Mouse (Mus musculus) heart, embryonic 13.5 days (tissue): ENCODE data around the gene Specc1. TPM values are rescaled to one million over a fixed set of nuclear protein-coding genes. Genes with fewer than 3 reads are reported as not detected.
A peak's percentile ranks its signal among the peaks of the same experiment; 100 is the strongest.

Source experiments
- ATAC-seq: fragments of 200-750 bp; cut with Nextera tagmentation; 2 replicates; pipeline ENCODE4 v1.8.0; 2017; ENCODE audit warnings: moderate TSS enrichment; ENCODE audit not compliant: insufficient number of reproducible peaks, low FRiP score, low TSS enrichment; ENCODE audit errors: extremely low read depth
- H3K27ac ChIP-seq: fragments of 300-500 bp; sonication (generic); replicated peaks from 2 replicates; pipeline ENCODE4 v1.5.1; 2015; ENCODE audit warnings: moderate library complexity, mild to moderate bottlenecking, inconsistent platforms
- H3K27me3 ChIP-seq: fragments of 300-500 bp; sonication (generic); replicated peaks from 2 replicates; pipeline ENCODE4 v1.6.1; 2015; ENCODE audit warnings: mild to moderate bottlenecking, inconsistent platforms
- H3K36me3 ChIP-seq: fragments of 300-500 bp; sonication (generic); 2 replicates; pipeline ENCODE4 v1.6.1; 2015; ENCODE audit warnings: mild to moderate bottlenecking, inconsistent platforms
- H3K4me1 ChIP-seq: fragments of 300-500 bp; sonication (generic); 2 replicates; pipeline ENCODE4 v1.6.1; 2015; ENCODE audit warnings: inconsistent platforms
- H3K4me2 ChIP-seq: fragments of 300-500 bp; sonication (generic); 2 replicates; pipeline ENCODE4 v1.6.1; 2015; ENCODE audit warnings: inconsistent platforms, mild to moderate bottlenecking, moderate library complexity
- H3K4me3 ChIP-seq: fragments of 300-500 bp; sonication (generic); 2 replicates; pipeline ENCODE4 v1.5.1; 2015; ENCODE audit warnings: moderate library complexity, mild to moderate bottlenecking, inconsistent platforms
- H3K9ac ChIP-seq: fragments of 300-500 bp; sonication (generic); 2 replicates; pipeline ENCODE4 v1.6.1; 2015; ENCODE audit warnings: inconsistent platforms, mild to moderate bottlenecking, moderate library complexity
- H3K9me3 ChIP-seq: fragments of 300-500 bp; sonication (generic); 2 replicates; pipeline ENCODE4 v1.6.1; 2016; ENCODE audit warnings: inconsistent platforms
- WGBS: fragments of 180-500 bp; shearing (Covaris S2); methylation state at CpG from one replicate; pipeline ENCODE4 v1.1.7; 2015; ENCODE audit warnings: mixed read lengths; 5-methylcytosine and 5-hydroxymethylcytosine counted together
- polyA plus RNA-seq: library from polyadenylated mRNA; unstranded; fragments of >200 nt; fragmentation: Nextera tagmentation; extraction: Ambion mirVana; gene quantifications from 2 replicates; pipeline ENCODE4 v1.2.1, GENCODE M21; 2015

Specc1 gene
- polyA plus RNA-seq, 1 experiment from 2014 or later, result 13.1 TPM

DNA sequence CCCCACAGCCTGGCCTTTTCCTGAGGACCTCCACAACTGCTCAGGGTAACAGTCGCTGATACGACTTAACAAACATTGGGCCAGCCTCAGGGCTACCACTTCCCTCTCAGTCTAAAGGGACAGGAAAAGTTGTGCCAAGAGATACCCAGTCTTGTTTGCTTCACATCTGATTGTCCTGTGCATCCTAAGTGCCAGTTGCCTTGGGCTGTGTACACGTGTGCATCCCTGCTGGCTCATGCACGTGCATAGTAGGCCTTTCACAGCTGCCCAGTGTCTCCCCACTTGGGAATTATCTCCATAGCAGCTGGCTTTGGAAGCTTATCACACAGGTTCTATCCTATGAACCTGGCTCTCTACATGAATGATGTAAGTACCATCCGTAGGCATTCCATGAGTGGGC, 266.9 kb downstream of the Specc1 start:
- no peak overlapping the region for H3K27ac ChIP-seq
- H3K4me2 ChIP-seq, result no peak overlapping the region
- no peaks in the 10 kb centered on the region for H3K27me3 ChIP-seq
- H3K36me3 ChIP-seq, result no peaks in the 10 kb centered on the region
- no peak for ATAC-seq
- WGBS, result 88% methylated on average over 5 of the region's 5 CpGs
- H3K9me3 ChIP-seq, result no peaks in the 10 kb centered on the region
- no peak overlapping the region for H3K9ac ChIP-seq
- peaks cover 38% of the 10 kb centered on the region for H3K4me1 ChIP-seq
- no peak overlapping the region for H3K4me3 ChIP-seq

DNA sequence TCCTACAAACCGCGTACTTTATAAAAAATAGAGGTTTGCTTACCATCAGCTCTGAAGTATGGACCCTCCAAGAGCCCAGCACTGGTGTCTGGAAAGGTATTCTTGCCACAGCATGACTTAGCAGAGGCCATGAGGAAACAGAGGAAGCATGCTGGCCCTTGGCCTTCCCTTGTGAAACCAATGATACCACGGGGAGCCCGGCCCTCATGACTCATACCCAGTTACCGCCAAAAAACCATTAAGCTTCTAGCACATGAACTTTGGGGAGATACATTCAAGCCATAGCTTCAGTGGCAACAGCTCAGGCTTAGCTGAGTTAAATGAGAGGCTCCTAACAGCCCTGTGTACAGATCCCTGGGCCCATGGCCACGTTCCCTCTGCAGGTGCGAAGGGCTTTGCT, 267.4 kb downstream of the Specc1 start:
- no peaks in the 10 kb centered on the region for H3K9me3 ChIP-seq
- H3K4me2 ChIP-seq, result no peak overlapping the region
- no peak overlapping the region for H3K27ac ChIP-seq
- H3K9ac ChIP-seq, result no peak overlapping the region
- no peaks in the 10 kb centered on the region for H3K36me3 ChIP-seq
- H3K4me3 ChIP-seq, result no peak overlapping the region
- ATAC-seq, result no peak
- H3K4me1 ChIP-seq, result peaks cover 38% of the 10 kb centered on the region
- WGBS, result 82% methylated on average over 7 of the region's 7 CpGs
- no peaks in the 10 kb centered on the region for H3K27me3 ChIP-seq

DNA sequence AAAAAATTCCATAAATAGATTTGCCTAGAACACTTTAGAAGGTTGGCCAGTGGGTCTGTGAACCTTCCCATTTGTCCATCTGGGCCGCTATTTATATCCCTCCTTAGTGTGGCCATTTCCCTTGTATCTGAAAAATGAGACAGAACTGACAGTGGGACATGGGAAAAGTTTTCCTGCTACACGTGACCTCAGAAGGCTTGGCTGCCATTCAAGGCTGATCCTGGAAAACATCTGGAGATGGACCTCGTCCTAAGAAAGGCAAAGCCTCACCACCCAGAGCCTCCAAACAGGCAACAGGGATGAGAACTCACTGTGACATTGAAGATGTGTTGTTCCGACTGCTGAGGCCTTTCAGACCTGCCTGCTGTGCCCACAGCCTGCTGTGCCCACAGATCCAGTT, 268.2 kb downstream of the Specc1 start:
- no peaks in the 10 kb centered on the region for H3K9me3 ChIP-seq
- no peak overlapping the region for H3K4me3 ChIP-seq
- H3K9ac ChIP-seq, result no peak overlapping the region
- H3K4me1 ChIP-seq, result peaks cover 38% of the 10 kb centered on the region
- H3K27me3 ChIP-seq, result no peaks in the 10 kb centered on the region
- ATAC-seq, result no peak
- peak overlapping the region; percentile 46 for H3K27ac ChIP-seq
- H3K4me2 ChIP-seq, result no peak overlapping the region
- H3K36me3 ChIP-seq, result no peaks in the 10 kb centered on the region
- 48% methylated on average over 4 of the region's 4 CpGs for WGBS

DNA sequence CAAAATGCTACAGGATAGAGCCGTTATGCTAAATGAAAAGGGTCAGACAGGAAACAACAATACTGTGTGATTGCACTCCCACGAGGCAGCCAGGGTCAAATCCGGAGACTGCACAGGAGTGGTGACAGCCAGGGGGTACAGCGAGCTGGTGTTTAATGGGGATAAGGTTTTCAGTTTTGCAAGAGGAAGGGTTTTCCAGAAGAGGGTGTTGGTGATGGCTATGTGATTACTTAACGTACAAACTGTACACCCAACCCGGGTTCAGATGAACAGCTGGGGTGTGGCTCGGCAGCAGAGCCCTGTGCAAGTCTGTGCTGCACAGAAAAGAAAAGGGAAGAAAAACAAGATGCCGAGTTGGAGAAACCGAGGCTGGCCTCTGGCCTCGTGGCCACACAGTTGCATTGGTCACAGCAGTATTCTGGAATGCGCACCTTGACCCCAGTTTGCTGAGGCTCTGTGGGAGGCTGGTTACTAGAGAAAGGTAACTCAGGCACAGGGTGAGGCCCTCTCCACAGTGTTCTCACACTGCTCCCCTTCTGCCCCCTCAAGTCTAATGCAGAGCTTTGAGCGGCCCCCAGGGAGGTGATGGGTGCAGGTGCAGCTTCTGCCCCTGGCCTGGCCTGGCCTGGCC, 284.2 kb downstream of the Specc1 start:
- ATAC-seq, result no peak
- H3K4me2 ChIP-seq, result no peak overlapping the region
- no peak overlapping the region for H3K9ac ChIP-seq

DNA sequence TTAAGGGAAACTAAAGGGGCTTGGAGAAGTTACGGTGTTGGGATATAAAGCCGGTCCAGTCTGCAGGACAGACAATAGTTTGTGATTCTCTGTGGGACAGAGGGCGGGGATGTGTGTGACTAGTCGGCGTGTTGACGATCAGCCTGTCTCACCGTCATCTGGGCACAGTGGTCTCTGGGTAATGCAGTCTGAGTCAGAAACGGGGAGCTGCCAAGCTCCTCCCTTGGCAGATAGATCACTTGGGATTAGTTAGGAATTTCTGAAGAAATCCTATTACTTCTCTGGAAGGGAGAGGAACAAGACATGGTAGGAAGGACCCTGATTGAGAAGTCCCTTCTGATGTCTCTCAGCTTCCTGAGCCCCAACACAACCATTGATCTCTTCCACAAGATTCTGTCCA, 287.3 kb downstream of the Specc1 start:
- no peak for ATAC-seq
- Histone ChIP-seq H3K4me1 (peaks cover 6% of the 10 kb centered on the region; the same call in 1 of the 2 replicates), H3K36me3 (no peaks in the 10 kb centered on the region), H3K27ac (no peak overlapping the region), H3K9me3 (no peaks in the 10 kb centered on the region), H3K9ac (no peak overlapping the region), H3K4me2 (no peak overlapping the region), H3K27me3 (peaks cover 18% of the 10 kb centered on the region), H3K4me3 (no peak overlapping the region)
- whole genome bisulfite sequencing, result 83% methylated on average over 8 of the region's 8 CpGs

More for the DNA sequence above, 284.2 kb downstream of the Specc1 start:
- Histone ChIP-seq H3K36me3 (no peaks in the 10 kb centered on the region), H3K9me3 (no peaks in the 10 kb centered on the region), H3K27me3 (peaks cover 5% of the 10 kb centered on the region; the same call in 1 of the 2 replicates), H3K4me1 (no peaks in the 10 kb centered on the region), H3K27ac (no peak overlapping the region), H3K4me3 (no peak overlapping the region)
- 57% methylated on average over 12 of the region's 12 CpGs for WGBS

DNA sequence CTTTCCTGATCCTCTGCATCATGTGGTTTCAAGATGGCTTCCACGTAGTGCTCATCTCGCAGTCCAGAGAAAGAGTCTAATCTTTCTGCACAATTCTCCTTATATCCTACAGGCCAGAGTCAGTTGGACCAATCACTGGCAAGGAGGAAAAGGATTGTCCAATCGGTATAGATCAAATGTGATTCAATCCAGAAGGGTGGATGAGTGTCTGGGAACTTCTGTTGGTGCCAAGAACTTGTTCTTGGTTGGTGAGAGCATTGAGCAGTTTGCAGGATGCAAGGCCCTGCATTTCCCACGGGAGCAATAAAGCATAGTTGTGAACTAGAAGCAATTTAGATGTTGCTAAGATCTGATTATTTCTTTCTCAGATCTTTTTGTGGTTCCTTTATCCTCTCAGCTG, 287.9 kb downstream of the Specc1 start:
- no peak overlapping the region for H3K27ac ChIP-seq
- H3K4me3 ChIP-seq, result no peak overlapping the region
- H3K4me2 ChIP-seq, result no peak overlapping the region
- H3K9ac ChIP-seq, result no peak overlapping the region
- H3K9me3 ChIP-seq, result no peaks in the 10 kb centered on the region
- H3K4me1 ChIP-seq, result peaks cover 11% of the 10 kb centered on the region
- H3K36me3 ChIP-seq, result no peaks in the 10 kb centered on the region
- ATAC-seq, result no peak
- peaks cover 24% of the 10 kb centered on the region for H3K27me3 ChIP-seq
- WGBS, result 81% methylated on average over 4 of the region's 4 CpGs

DNA sequence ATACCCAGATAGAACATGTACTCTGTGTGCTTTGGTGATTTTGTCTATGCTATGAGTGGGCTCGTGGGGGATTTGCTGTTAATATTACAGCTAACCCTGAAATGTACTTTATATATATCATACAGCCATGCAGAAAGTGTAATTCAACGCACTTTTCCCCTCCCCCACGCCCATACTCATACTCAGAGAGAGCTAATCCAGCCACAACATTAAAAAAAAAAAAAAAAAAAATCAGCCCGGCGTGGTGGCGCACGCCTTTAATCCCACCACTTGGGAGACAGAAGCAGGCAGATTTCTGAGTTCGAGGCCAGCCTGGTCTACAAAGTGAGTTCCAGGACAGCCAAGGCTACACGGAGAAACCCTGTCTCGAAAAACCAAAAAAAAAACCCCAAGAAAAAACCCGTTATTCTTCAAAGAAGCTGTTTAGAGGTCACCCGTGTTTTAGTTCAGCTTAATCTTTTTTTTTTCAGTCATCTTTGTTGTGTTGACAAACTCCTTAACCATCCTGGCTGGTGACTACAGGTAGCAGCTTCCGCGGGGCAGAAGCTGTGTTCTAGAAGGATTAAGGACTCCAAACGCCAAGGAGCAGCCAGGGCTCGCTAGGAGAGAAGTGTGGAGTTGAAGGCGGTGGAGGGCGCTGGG, 291.3 kb downstream of the Specc1 start:
- H3K27ac ChIP-seq, result no peak overlapping the region
- WGBS, result 37% methylated on average over 18 of the region's 18 CpGs
- H3K4me2 ChIP-seq, result peak overlapping the region; percentile 100
- H3K4me1 ChIP-seq, result peaks cover 18% of the 10 kb centered on the region
- H3K36me3 ChIP-seq, result no peaks in the 10 kb centered on the region
- ATAC-seq, result no peak
- H3K9me3 ChIP-seq, result no peaks in the 10 kb centered on the region
- peak overlapping the region; percentile 76 for H3K9ac ChIP-seq
- peaks cover 53% of the 10 kb centered on the region for H3K27me3 ChIP-seq
- peak overlapping the region; percentile 62 for H3K4me3 ChIP-seq

DNA sequence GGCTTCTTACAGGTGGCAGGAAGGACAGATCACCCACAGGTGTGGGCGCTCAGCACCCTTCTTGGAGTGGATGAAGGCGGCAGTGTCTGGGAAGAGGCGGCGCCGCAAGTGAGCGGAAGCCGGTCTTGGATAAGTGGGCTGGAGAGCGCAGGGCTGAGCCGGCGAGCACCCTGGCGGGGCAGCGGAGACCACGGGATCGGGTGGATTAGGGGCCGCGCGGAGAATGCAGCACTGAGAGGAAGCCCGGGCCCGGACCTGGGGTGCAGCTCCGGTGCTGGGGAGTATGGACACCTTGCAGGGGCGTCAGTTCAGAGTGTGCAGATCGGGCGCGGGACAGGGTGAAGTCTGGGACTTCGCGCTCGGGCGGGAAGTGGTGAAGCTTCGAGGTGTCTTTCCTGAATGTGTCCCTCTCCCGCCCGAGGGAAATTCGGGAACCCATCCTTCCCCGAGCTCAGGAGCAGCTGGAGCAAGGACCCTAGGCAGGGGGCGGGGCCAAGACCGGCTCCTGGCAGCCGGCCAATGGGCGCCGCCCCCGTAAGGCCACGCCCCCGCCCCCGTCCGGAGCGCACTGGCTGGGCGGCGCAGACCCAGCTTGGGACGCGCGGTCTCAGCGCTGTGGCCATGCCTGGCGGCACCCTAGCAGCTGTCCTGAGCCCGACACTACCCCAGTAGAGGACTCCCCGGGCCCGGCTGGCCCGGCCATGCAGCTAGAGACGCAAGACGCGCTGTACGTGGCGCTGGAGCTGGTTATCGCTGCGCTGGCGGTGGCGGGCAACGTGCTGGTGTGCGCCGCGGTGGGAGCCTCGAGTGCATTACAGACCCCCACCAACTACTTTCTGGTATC, 292.1 kb downstream of the Specc1 start, which contains the start of gene Adora2b:
Gene Adora2b, plus strand, starts transcription at position 584 of the 844 bp plus-strand sequence.
- peaks cover 18% of the 10 kb centered on the region for H3K4me1 ChIP-seq
- no peak within 1 kb of the TSS for H3K27ac ChIP-seq
- no peaks in the 10 kb centered on the region for H3K36me3 ChIP-seq
- H3K27me3 ChIP-seq, result peaks cover 60% of the 10 kb centered on the region
- peak within 1 kb of the TSS; percentile 76 for H3K9ac ChIP-seq
- peak; percentile 78 for ATAC-seq
- H3K4me3 ChIP-seq, result peak within 1 kb of the TSS; percentile 62
- WGBS, result under 1% methylated on average over 69 of the region's 69 CpGs
- H3K4me2 ChIP-seq, result peak within 1 kb of the TSS; percentile 100
- no peaks in the 10 kb centered on the region for H3K9me3 ChIP-seq

DNA sequence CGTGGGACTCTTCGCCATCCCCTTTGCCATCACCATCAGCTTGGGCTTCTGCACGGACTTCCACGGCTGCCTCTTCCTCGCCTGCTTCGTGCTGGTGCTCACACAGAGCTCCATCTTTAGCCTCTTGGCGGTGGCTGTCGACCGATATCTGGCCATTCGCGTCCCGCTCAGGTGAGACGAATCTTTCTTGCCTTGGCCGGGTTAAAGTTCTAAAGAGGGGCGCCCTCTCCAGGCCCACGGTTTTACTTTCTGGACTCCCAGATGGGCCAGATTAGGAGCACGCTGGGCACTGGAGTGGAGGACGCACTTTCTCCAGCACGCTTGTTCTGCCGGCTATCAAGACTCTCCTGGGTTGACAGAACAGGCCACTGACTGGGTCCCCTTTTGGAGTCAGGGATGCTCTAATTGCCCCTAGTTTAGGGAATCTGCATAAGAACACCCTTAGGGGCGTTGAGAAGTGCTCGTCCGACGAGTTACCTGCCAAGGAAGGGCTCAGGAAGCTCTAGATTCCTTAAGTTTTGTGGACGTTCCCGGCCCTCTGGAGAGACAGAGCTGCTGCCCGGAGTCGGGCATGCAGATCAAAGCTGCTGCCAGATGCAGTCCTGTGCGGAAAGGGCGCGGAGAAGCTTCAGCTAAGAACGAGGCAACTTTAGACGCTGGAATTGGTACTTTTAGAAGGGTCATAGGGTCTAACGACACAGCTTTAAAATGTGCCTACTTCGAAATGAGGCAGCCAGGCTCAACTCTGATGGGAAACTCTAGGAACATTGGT, 292.9 kb downstream of the Specc1 start:
- H3K9me3 ChIP-seq, result no peaks in the 10 kb centered on the region
- peaks cover 18% of the 10 kb centered on the region for H3K4me1 ChIP-seq
- 4% methylated on average over 35 of the region's 35 CpGs for WGBS
- H3K27ac ChIP-seq, result no peak overlapping the region
- H3K36me3 ChIP-seq, result no peaks in the 10 kb centered on the region
- H3K9ac ChIP-seq, result peak overlapping the region; percentile 76
- peak overlapping the region; percentile 62 for H3K4me3 ChIP-seq
- peak overlapping the region; percentile 100 for H3K4me2 ChIP-seq
- peaks cover 67% of the 10 kb centered on the region for H3K27me3 ChIP-seq
- ATAC-seq, result no peak

DNA sequence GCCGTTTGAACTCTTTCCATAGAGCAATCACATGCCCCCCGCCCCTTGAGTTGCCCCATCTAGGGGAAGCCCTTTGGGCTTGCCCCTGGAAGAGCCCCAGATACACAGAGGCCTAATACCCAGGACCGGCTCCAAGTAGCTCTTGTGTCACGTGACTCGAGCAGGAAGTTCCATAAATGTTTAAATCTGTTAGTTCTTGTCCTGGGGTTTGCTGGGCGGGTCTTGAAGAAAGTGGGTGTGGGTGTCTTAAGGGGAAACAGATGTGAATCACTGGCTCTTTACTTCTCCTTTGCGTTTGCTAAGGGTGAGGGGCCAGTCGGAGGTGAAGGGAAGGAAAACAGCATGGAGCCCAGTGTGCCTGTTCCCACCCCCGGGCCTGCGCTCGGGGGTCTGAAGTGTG, 294.5 kb downstream of the Specc1 start:
- ATAC-seq, result no peak
- no peaks in the 10 kb centered on the region for H3K9me3 ChIP-seq
- H3K4me3 ChIP-seq, result no peak overlapping the region
- peaks cover 18% of the 10 kb centered on the region for H3K4me1 ChIP-seq
- WGBS, result 59% methylated on average over 11 of the region's 11 CpGs
- no peak overlapping the region for H3K4me2 ChIP-seq
- no peak overlapping the region for H3K27ac ChIP-seq
- no peak overlapping the region for H3K9ac ChIP-seq
- H3K36me3 ChIP-seq, result no peaks in the 10 kb centered on the region
- peaks cover 70% of the 10 kb centered on the region for H3K27me3 ChIP-seq

DNA sequence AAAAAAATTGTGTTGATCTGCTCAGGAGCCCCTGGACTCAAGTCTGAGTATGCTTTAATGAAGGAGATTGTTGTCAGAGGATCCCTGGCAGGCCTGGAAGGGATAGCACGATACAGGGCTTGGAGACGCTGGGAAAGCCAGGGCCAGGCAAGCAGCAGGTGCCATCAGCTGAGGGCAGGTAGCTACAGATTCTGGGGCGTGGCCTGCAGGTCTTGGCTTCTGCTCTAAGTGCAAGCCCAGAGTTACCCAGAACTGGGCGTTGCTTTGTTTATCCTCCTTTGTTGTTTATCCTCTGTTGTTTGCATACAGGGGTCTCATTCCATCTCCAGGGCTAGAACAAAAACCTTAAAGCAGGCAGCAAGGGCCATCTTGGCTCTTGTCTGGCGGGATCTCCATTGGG, 296.8 kb downstream of the Specc1 start:
- WGBS, result 69% methylated on average over 5 of the region's 5 CpGs
- H3K4me3 ChIP-seq, result no peak overlapping the region
- H3K36me3 ChIP-seq, result no peaks in the 10 kb centered on the region

More for the DNA sequence above, 296.8 kb downstream of the Specc1 start:
- Histone ChIP-seq H3K9ac (no peak overlapping the region), H3K4me2 (no peak overlapping the region), H3K9me3 (no peaks in the 10 kb centered on the region), H3K27me3 (peaks cover 62% of the 10 kb centered on the region), H3K4me1 (peaks cover 13% of the 10 kb centered on the region), H3K27ac (no peak overlapping the region)
- ATAC-seq, result no peak
